Mouse (Mus musculus): Measurements from ENCODE around the gene Slc25a13.
"Not testable (repeated sequence)": the region's sequence is repeated elsewhere in the genome, so short reads cannot be mapped to it uniquely, and the experiment has no call there.

Gene Slc25a13

GRCm38 (mm10) chr6:6205599-6206165 lies 11.3 kb downstream of the Slc25a13 start:
- no peak for DNase-seq (ENCODE audit: low read depth, low spot score)

DNA sequence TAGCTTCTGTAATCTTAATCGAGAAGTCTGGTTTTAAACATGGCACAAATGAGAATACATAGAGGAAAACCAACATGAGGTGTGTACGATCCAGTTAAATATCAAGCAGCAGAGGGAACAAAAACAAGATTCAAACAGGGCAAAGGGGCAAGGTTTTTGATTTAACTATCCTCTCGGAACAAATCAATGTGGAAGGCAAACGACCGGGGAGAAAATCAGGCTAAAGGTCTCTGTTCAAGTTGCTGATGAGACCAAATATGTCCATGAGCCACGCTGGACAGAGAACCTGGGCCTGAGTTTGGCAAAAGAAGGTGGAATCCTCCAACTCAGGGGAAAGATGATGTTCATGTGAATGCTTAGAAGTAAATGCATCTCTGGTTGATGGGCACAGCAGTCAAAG lies 14.5 kb downstream of the Slc25a13 start:
- no peak for DNase-seq (ENCODE audit: low read depth, low spot score)

DNA sequence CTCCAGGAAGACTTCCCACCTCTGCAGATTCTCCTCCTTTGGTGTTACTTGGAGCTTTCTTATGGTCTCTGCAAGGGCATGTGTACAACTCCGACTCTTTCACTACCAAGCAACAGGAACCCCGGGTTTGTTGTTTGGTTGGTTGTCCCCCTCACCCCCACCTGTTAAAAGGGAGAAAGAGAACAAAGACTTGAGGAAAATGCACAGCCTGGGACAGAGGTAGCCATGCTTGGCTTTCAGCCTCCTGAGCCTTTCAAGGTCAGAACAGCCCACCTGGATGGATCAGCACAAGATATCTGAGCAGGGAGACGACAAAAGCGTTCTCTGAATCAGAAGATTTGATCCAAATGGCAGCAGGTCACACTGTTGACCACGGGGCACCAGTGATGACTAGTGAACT lies 15.0 kb downstream of the Slc25a13 start:
- DNase-seq (ENCODE audit: low read depth, low spot score), result no peak

DNA sequence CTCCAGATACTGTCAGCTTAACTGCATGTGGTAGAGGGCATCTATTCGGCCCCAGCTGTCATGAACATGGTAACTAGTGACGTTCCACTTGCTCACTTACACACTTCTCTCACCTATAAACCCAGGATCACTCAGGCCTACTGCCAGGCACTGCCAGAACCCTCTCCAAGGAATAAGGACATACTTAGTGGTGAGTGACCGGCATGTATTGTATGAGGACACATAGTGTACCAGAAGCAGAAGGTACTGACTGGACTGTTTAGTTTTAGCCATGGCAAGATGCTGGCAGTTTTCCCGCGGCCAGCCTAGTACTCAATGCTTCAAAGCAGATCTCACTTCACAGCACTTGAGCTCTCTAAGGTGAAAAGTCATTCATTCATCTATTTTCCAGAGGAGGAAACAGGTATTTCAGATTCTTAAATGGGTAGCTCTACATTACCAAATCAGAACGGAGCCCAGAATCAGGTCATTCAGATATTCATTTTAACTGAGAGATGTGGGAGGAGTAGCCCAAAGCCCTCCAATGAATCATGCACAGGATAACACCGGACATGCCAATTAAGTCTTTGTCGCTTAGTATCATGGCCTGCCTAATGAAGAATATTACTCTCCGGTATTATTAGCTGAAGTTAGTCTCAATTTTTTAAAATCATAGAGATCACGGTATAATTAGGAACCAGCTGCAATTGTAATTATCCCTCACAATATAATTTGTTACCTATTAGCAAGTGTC lies 17.7 kb downstream of the Slc25a13 start:
- no peak for DNase-seq (ENCODE audit: low read depth, low spot score)

- not testable (repeated sequence) for DNase-seq (ENCODE audit: low read depth, low spot score)
Measured at GRCm38 (mm10) chr6:6198056-6198455, 18.9 kb downstream of the Slc25a13 start.

GRCm38 (mm10) chr6:6197339-6197738 lies 19.6 kb downstream of the Slc25a13 start:
- DNase-seq (ENCODE audit: low read depth, low spot score), result no peak

DNA sequence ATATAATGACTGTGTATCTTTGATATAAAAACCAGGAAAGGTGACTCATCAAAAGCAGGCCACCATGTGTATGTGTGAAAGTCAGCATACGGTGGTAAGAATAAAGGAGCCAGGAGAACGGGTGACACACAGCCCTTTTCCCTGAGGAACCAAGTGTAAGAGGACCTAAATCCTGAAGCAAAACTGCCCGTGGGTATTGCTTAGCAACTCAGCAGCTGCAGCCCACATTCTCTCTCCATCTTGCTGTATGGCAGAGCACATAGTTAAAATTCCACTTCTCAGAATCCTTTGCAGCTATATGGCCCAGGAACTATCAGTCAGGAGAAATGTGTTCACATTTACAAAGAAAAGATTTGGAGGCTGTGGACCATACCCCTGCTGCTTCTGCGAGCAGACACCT lies 20.4 kb downstream of the Slc25a13 start:
- DNase-seq (ENCODE audit: low read depth, low spot score), result no peak

DNA sequence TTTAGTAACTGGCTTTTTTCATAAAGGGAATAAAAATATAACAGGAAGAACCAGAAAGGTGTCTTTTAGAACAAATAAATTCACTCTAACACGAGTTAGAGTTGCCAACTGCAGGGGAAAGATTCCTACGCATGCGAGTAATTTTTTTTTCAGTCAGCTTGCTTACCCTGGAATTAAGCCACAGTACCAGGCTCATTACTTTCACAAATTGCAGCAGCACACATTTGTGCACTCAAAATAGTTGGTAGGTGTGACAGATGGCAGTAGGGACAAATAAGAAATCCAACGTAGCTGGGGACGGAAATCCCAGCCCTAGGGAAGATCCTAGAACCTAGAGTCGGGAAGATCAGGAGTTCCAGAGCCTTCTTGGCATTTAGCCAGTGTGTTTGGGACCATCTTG lies 22.1 kb downstream of the Slc25a13 start:
- DNase-seq (ENCODE audit: low read depth, low spot score), result no peak

DNA sequence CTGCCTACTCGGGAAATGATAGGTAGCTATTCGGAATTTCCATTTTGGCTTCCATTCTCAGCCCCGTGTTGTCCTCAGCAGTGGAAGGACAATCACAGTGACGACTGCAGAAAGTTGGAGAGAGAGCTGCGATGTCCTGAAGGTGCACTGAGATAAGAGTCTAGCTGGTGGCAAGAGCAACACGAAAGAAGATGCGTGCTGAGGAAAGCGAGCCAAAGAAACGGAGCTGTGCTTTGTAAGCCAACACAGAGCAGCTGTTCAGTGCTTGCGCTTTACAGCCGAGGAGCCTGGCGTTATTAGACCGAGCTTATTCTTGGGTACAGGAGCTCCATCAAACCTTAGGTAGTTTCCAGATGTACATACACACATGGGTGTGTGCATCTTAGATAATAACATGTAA lies 23.1 kb downstream of the Slc25a13 start:
- no peak for DNase-seq (ENCODE audit: low read depth, low spot score)

DNA sequence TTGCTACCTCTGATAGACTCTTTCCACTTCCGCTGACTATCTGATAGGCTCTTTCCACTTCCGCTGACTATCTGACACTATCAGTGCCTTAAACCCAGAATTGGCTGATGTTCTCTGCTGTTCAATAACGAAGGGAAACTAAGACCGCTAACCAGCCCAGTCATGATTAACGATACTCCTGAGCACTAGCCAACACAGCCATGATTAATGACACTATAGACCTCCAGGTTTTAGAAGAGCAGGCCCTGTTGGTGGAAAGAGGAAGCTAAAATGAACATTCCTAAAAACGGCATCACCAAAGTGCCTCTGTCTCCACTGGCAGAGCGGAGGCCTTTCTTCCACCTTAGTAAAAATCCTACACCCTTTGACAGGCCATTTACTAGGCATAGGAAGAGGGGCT lies 24.6 kb downstream of the Slc25a13 start:
- no peak for DNase-seq (ENCODE audit: low read depth, low spot score)

- no peak for DNase-seq (ENCODE audit: low read depth, low spot score)
Measured at GRCm38 (mm10) chr6:6191596-6192337, 25.2 kb downstream of the Slc25a13 start.

DNA sequence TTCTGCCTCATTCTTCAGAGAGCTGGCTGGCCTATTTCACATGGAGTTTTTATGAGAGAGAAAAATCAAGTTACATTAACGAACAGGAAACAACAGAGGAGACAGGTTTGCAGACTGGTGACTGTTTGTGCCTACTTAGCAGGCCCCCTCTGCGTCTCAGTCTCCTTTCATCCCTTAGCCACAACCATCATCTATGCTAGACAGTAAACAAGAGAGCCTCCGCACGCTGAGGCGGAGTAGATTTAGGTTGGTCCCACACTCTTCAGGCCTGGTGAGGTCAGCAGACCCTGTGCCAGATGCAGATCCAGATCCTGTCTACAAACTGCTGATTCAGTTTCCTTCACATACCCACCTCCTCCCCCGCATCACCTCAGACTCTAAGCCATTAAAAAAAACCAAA lies 28.0 kb downstream of the Slc25a13 start:
- no peak for DNase-seq (ENCODE audit: low read depth, low spot score)

- no peak for DNase-seq (ENCODE audit: low read depth, low spot score)
Measured at GRCm38 (mm10) chr6:6186468-6186867, 30.5 kb downstream of the Slc25a13 start.

DNA sequence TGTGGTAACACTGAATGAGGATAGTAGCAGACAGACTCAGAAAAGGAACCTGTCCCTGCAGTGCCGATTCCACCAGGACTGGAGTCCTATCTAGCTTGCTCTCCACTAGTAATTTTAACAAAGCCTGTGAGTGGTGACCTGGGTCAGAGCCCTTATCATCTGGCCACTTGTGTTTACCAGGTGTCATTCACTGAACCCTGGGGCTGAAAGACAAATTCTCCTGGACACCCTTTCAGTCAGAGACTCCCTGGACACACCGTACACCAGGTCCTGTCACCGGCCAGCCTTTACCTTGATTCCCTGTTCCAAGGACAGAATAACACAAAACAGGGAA lies 31.3 kb downstream of the Slc25a13 start:
- DNase-seq (ENCODE audit: low read depth, low spot score), result no peak

DNA sequence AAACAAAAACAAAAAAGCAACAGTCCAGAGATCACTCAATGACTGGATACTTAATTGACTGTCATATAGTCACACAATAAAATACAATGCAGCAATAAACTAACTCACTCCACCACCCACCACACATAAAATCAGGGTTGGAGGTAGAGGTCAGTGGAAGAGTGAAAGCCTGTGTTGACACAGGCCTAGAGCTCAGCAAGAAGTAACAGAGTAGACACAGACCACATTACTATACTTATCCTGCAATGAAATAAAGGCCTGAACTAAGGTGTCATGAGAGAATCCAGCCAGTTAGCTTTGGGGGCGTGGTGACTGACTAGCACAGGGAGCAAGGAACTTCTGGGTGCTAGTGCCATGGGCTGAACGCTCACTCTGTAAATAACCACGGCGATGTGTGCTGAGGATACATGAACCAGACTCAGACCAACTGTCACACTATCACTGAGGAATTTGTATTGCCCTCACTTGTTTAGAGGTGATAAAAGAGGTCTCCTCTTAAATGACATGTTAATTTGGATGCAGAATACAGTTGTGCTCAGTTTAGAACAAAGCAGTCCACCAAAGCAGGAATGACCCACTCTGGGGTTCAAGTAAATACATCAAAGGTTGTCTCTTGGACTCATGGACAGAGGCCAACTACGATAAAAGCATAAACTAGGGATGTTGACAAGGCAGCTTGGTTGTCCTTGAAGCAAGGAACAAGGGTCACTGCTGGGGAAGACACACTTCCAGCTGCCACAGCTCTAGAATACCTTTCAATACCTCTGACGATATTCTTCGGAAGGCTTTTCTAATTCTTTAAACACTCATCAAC lies 31.8 kb downstream of the Slc25a13 start:
- DNase-seq (ENCODE audit: low read depth, low spot score), result no peak

DNA sequence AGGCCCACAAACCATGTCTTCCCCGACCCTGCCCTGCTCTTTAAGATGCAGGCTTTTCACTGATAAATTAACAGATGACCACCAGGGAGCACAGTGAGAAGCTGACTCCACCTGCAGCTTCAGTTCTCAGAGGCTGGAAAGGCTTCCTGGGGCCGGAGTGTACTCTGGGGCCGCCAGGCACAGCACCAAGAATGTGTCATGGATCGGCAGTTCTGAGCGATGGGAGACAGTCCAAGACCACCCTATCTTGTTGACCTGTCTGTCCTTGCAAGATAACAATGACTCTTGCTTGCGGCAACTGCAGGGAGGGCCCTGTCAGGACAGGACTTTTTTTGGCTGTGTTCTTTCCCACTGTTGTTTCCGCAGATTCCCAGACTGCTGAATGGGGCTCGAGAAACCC lies 33.4 kb downstream of the Slc25a13 start:
- DNase-seq (ENCODE audit: low read depth, low spot score), result no peak

DNA sequence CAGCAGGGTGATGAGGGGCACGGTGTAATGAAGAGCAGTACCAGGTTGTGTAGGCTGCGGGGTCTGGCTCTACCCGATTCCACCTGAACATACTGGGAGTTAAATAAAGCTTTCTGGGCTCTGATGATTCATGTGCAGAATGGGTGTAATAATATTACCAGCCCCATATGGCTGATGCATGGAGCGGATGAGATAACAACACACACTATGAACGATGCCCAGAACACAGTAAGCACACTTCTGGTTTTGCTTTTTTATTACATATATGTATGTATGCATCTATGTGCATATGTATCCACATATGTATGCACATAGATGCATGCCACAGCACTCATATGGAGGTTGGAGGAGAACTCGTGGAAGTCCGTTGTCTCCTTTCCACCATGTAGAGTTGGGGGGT lies 34.8 kb downstream of the Slc25a13 start:
- DNase-seq (ENCODE audit: low read depth, low spot score), result no peak

DNA sequence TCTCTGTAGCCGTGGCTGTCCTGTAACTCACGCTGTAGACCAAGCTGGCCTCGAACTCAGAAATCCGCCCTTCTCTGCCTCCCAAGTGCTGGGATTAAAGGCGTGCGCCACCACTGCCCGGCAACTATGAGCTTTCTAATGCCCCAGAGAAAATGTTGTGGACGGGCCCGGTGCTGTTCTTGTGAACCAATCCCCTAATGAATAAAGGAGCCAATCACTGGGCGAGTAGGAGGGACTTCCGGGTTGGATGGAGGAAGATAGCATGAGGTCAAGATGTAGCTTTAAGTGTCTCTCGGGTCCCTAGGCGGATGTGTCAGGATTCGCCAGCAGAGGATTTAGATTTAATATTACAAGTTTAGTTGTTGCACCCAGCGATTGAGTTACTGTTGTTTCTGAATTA lies 38.6 kb downstream of the Slc25a13 start:
- not testable (repeated sequence) for DNase-seq (ENCODE audit: low read depth, low spot score)

DNA sequence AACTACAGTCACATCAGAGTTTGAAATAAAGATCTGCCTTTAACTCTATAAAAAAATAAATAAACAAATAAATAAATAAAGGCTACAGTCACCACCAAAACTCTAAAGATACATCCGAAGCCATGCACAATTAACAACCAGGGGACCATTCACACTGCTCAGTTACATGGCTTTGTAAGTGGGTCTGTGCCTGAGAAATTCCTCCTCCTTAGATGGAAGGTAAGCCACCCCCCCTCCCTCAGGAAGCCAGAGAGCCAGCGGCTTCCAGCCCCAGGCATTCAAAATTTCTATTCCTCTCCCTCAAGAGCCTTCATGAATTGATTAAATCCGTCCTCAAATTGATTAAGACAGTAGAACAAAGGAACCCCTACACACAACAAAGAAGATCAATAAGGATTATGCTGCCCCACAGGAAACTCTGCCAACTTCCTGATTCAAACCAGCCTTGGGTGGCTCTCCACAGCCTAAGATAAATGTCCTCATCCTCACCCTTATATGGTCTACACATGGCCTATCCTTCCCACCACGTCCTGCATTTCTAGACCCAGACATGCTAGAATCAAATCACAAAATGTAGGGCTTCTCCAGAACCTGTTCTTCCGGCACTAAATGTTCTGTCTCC lies 41.5 kb downstream of the Slc25a13 start:
- DNase-seq (ENCODE audit: low read depth, low spot score), result no peak

DNA sequence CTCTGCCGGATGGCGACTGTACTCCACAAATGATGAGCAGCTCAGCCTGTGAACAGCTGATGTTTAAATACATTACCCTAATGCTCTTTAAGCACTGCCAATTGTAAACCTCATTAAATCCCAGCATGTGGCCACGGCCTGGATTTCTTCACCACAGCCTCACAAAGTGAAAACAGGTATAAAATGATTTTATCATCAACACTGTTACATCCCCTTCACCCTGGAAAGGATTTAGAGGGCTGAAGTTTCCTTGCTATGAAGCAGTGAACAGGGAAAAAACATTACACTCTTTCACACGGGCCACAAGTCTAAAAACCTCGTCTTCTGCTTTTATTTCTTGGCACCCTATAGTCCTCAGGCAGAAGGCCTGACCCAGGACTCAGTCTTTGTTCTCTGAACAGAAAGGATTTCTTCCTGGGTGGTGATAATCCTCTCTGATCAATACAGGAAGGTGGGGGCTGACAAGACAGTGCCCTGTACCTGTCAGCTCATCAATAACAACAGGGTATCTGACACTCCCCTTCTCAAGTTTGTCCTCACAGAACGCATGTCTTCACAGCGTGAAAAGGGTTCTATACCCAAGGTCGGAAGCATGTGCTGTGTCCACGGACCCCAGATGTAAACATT lies 42.9 kb downstream of the Slc25a13 start:
- DNase-seq (ENCODE audit: low read depth, low spot score), result no peak

GRCm38 (mm10) chr6:6173166-6173934 lies 43.6 kb downstream of the Slc25a13 start:
- DNase-seq (ENCODE audit: low read depth, low spot score), result no peak
